Mouse (Mus musculus): ENCODE results near the gene Vopp1. TPM values are rescaled to one million over a fixed set of nuclear protein-coding genes. Genes with fewer than 3 reads are reported as not detected.

Gene Vopp1
- polyA plus RNA-seq, 2 experiments = 26.8 to 31.2 TPM

DNA sequence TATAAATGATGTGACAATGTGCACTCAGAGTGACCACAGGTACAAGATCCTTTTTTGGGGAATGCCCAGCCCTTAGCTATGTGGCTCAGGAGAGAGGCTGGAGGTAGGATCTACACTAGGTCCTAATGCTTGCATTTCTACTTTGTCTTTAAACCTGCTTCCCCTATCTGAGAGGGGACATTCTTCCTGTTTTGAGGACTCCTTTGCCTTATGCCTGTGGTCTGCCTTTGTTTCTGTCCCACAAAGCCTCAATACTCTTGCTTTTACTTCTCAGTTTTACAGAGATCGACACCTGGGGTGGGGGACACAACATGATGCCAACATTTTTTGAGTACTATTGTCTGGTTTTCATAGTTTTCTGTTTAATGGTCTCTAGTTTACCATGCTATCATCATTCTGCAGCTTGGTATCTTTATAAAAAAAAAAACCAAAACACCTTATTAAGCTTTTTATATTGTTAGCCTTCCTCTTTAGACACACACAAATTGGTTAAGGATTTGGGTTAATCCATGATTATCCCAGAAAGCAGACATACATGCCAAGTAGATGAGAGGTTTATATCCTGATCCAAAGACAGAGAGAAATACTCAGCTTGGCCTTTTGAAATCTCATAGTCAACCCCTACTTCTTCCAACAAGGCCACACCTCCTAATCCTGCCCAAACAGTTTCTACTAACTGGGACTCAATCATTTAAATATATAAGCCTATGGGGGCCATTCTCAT is 54.3 kb downstream of the Vopp1 start:
- peaks cover 28% of the 10 kb centered on the region for H3K36me3 ChIP-seq (replicated peaks; ENCODE audit: control insufficient read depth, insufficient read depth, low read depth)
- DNase-seq (ENCODE audit: low read depth in 3 of 3, low spot score in 3 of 3) (no peak), ATAC-seq (ENCODE audit: insufficient read depth) (no peak)
- 27% methylated on average over 1 of the region's 1 CpGs for WGBS (ENCODE audit: insufficient replicate concordance)
- H3K27me3 ChIP-seq (ENCODE audit: control insufficient read depth, insufficient read depth, low read length) = no peaks in the 10 kb centered on the region
- no peak for TF ChIP-seq EP300 (IDR thresholded peaks at IDR 0.05; ENCODE audit: low read depth)
- no peak for TF ChIP-seq CTCF (IDR thresholded peaks at IDR 0.05; ENCODE audit: low read depth)
- no peak overlapping the region for H3K27ac ChIP-seq
- peaks cover 35 to 42% of the 10 kb centered on the region in 2 experiments for H3K4me1 ChIP-seq (replicated peaks; ENCODE audit: control insufficient read depth in 2 of 2, insufficient read depth in 2 of 2, low read length in 1 of 2)
- no peak overlapping the region for H3K4me2 ChIP-seq (ENCODE audit: low read depth)
- no peaks in the 10 kb centered on the region for H3K9me3 ChIP-seq (ENCODE audit: control insufficient read depth, low read length)
- H3K9ac ChIP-seq (replicated peaks) = no peak overlapping the region
- H3K4me3 ChIP-seq (ENCODE audit: insufficient read depth in 1 of 2, low read depth in 2 of 2, low read length in 2 of 2) = no peak overlapping the region

GRCm38 (mm10) chr6:57768948-57769525 is 55.9 kb downstream of the Vopp1 start:
- Histone ChIP-seq H3K27ac (peak overlapping the region; percentile 95), H3K4me3 (ENCODE audit: insufficient read depth in 1 of 2, low read depth in 2 of 2, low read length in 2 of 2) (no peak overlapping the region), H3K36me3 (replicated peaks; ENCODE audit: control insufficient read depth, insufficient read depth, low read depth) (peaks cover 25% of the 10 kb centered on the region), H3K4me2 (ENCODE audit: low read depth) (no peak overlapping the region), H3K27me3 (ENCODE audit: control insufficient read depth, insufficient read depth, low read length) (no peaks in the 10 kb centered on the region), H3K4me1 (replicated peaks; ENCODE audit: control insufficient read depth in 2 of 2, insufficient read depth in 2 of 2, low read length in 1 of 2) (peaks cover 50 to 58% of the 10 kb centered on the region in 2 experiments), H3K9ac (replicated peaks) (no peak overlapping the region), H3K9me3 (ENCODE audit: control insufficient read depth, low read length) (no peaks in the 10 kb centered on the region)
- 64% methylated on average over 7 of the region's 7 CpGs for WGBS (ENCODE audit: insufficient replicate concordance)
- TF ChIP-seq CTCF (IDR thresholded peaks at IDR 0.05; ENCODE audit: low read depth) = no peak
- TF ChIP-seq EP300 (IDR thresholded peaks at IDR 0.05; ENCODE audit: low read depth) = no peak
- DNase-seq (ENCODE audit: low read depth in 3 of 3, low spot score in 3 of 3) = no peak
- ATAC-seq (ENCODE audit: insufficient read depth) = no peak

DNA sequence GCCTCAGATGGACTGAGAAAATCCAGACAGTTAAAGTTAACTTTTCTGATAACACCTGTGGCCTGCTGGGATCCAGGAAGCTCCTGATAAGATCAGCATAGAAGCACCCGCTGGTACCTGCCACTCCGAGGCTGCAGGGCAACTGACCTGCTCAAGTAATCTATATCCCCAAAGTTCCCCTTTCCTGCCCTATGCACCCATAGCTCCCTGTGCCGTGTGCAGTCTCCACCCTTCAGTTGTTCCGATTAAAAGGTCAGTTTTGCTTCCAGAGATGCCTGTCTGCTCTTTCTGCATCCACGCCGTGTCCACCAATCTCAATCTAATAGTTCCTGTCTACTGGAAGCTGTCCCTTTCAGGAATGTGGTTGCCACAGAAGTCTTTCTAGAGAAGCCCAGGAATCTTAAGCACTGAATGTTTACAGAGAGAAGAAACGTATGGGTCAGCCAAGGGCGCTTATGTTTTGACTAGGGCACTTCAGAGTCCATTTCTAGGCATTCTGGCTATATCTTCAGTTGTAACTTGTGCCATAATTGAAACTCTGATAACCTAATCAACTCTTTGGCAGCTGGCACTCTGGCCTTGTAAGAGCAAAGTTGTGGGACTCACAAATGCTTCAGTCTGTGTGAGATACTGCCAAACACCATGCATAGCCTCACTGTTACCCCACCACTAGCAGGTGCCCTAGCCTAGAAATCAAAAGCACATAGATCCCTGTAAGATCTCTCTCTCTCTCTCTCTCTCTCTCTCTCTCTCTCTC is 57.7 kb downstream of the Vopp1 start:
- ATAC-seq (ENCODE audit: insufficient read depth) = peak; percentile 83

DNA sequence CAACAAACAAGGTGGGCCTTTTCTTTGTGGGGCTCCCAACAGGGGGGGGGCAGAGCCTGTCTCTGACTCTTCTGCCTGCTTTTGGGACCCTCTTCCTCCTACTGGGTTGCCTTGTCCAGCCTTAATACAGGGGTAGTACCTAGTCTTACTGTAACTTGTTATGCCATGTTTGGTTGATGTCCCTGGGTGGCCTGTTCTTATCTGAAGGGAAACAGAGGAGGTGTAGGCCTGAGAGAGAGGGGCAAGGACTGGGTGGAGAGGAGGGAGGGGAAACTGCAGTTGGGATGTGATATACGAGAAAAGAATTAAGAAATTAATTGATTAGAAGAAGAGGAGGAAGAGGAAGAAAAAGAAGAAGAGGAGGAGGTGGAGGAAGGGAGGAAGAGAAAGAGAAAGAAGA is 58.7 kb downstream of the Vopp1 start:
- Histone ChIP-seq H3K9me3 (ENCODE audit: control insufficient read depth, low read length) (no peaks in the 10 kb centered on the region), H3K27me3 (ENCODE audit: control insufficient read depth, insufficient read depth, low read length) (no peaks in the 10 kb centered on the region), H3K27ac (peak overlapping the region; percentile 95), H3K36me3 (replicated peaks; ENCODE audit: control insufficient read depth, insufficient read depth, low read depth) (peaks cover 34% of the 10 kb centered on the region), H3K4me1 (replicated peaks; ENCODE audit: control insufficient read depth in 2 of 2, insufficient read depth in 2 of 2, low read length in 1 of 2) (peaks cover 62 to 73% of the 10 kb centered on the region in 2 experiments), H3K4me3 (ENCODE audit: insufficient read depth in 1 of 2, low read depth in 2 of 2, low read length in 2 of 2) (peak overlapping the region in 1 of 2 experiments; percentile 29; a peak in 2 of 4 replicates), H3K4me2 (ENCODE audit: low read depth) (peak overlapping the region; percentile 65), H3K9ac (replicated peaks) (peak overlapping the region; percentile 60)
- DNase-seq (ENCODE audit: low read depth in 3 of 3, low spot score in 3 of 3) (peak; percentile 71 to 77 (median 74)), ATAC-seq (ENCODE audit: insufficient read depth) (peak; percentile 84)
- 3% methylated on average over 1 of the region's 1 CpGs for WGBS (ENCODE audit: insufficient replicate concordance)
- peak; percentile 80 for TF ChIP-seq EP300 (IDR thresholded peaks at IDR 0.05; ENCODE audit: low read depth)
- TF ChIP-seq CTCF (IDR thresholded peaks at IDR 0.05; ENCODE audit: low read depth) = no peak

More for the DNA sequence above, 57.7 kb downstream of the Vopp1 start:
- no peaks in the 10 kb centered on the region for H3K9me3 ChIP-seq (ENCODE audit: control insufficient read depth, low read length)
- TF ChIP-seq EP300 (IDR thresholded peaks at IDR 0.05; ENCODE audit: low read depth) = peak; percentile 95
- peak; percentile 77 for TF ChIP-seq CTCF (IDR thresholded peaks at IDR 0.05; ENCODE audit: low read depth)
- H3K36me3 ChIP-seq (replicated peaks; ENCODE audit: control insufficient read depth, insufficient read depth, low read depth) = peaks cover 26% of the 10 kb centered on the region
- H3K4me3 ChIP-seq (ENCODE audit: insufficient read depth in 1 of 2, low read depth in 2 of 2, low read length in 2 of 2) = peak overlapping the region; percentile 5 to 29; a peak in 2 of 4 replicates
- peak; percentile 78 to 83 (median 82) for DNase-seq (ENCODE audit: low read depth in 3 of 3, low spot score in 3 of 3)
- 11% methylated on average over 8 of the region's 8 CpGs for WGBS (ENCODE audit: insufficient replicate concordance)
- H3K4me1 ChIP-seq (replicated peaks; ENCODE audit: control insufficient read depth in 2 of 2, insufficient read depth in 2 of 2, low read length in 1 of 2) = peaks cover 62 to 72% of the 10 kb centered on the region in 2 experiments
- H3K9ac ChIP-seq (replicated peaks) = peak overlapping the region; percentile 60
- peak overlapping the region; percentile 95 for H3K27ac ChIP-seq
- H3K27me3 ChIP-seq (ENCODE audit: control insufficient read depth, insufficient read depth, low read length) = no peaks in the 10 kb centered on the region
- peak overlapping the region; percentile 65 for H3K4me2 ChIP-seq (ENCODE audit: low read depth)
